Mouse (Mus musculus): ENCODE measurements around the gene Cpxm2.

Gene Cpxm2

GRCm38 (mm10) chr7:132154368-132154961, at the start of gene Cpxm2:
TSS of gene Cpxm2 (minus strand) at chr7:132154739.
- DNase-seq: peak; percentile 24 to 45

DNA sequence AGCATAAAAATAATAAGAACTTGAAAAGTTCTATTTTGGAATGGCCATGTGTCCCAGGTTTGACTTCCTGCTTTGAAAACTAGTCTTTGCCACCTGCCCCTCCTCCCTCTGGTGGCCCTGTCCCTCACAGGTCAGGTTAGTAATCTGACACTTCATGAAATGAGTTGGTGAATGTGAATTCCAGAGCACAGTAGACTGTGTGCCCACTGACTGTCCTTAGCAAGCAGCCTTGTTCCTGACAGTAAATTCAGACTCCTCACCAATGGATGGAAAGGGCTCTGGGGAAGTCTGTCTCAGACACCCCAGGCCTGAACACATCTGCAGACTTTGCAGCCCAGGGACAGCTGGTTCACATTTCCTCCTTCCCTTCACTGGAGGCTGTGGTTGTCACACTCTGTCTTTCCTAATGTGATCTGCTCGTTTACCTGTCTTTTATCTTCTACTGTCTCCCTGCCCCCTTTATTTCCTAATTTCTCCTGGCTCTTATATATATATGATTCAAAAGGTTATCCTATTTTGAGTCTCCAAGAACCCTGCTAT, 49.6 kb upstream of the Cpxm2 start:
- no peak for DNase-seq

DNA sequence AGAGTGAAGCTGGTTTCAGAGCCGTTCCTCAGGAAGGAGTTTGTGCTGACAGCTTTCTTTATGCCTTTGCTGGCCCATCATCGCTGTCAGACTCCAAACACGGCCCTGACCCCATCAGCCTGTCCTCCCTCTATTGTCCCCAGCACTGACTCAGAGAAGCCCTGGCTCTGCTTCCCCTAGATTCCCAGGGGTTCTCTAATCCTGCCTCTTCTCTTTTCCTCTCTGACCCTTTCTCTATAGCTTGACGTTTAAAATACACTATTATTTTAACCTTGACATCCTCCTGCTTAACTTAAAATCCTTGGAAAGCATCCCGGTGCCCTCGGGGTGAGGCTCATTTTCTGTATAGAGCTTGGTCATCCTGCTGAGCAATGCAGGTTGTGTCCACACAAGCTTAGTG, 45.1 kb upstream of the Cpxm2 start:
- DNase-seq: no peak

DNA sequence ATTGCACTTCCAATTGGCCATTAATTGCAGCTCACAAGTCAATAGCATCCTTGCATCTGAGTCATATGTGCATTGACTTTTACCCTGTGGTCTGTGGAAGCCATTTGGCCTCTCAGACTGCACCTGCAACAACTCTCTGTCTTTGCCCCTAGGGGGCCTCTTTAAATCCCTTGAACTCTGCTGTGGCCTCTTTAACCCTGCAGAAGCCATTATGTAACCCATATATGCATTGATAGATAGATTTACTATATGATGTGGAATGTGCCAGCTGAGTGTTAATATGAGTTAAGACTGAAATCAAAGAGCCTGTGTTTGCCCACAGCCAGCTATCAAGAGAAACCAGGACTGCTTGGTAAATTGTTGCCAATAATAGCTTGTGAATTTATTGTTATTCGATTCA, 44.3 kb upstream of the Cpxm2 start:
- DNase-seq: no peak

DNA sequence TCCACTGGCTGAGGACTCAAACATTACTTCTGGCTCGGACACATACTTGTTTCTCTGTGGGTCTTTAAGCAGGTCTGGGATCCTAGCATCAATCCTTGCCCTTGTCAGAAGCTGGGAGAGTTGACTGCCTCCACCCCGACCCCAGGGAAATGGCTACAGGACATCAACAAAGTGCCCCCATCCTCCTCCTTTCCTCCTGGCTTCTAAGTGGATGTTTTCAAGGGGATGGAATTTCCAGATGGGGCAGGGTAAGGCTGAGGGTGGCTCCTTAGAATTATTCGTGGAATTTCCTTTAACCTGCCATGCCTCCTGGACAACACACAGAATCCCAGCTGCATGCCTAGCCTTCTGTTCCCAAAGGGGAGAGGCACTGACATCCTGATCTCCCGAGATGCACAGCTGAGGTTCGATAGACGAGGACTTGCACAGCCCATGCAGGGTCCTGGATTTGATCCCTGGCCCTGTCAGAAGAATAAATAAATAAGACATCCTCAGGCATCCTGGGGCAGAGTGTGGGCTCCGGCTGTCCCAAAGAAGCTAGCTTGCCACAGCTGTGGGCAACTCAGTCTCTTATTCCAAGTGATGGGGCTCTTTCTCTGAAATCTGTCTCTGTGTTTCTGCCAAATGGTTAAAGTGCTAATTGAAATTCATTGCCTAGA, 43.4 kb upstream of the Cpxm2 start:
- no peak for DNase-seq

DNA sequence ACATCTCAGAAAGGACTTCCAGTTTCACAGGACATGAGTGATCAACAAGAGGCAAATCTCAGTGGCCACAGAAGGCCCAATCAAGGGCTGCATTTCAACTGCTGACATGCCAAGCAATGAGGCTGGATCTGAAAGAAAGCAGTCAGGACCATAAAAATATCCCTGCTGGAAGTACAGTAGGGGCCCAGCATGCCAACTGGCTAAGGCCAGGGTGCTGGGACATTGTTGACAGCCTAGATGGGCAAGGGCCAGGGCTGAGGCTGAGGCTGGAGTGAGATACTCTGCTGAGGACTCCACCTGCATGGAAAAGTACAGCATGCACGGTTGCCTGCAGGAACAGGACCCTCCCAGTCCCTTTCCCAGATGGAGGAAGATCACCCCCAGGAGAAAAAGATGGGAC, 42.0 kb upstream of the Cpxm2 start:
- no peak for DNase-seq

DNA sequence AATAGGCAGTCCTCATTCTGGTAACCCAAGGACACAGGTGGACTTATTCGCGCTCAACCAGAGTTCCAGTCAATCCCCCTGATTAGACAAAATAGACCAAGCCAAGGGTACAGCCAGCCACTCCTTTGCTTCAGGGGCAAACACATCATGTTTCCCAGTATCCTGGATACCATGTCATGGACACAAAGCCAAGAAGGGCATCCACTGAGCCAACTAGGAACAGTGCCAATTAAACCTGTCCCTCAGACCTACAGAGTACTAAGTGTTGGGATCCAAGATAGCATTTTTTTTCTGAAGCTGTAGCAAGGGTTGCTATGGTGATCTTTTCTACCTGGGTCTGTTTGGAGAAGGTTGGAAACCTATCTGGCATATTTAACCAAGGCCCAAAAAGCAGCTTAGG, 39.1 kb upstream of the Cpxm2 start:
- DNase-seq: no peak

- DNase-seq: no peak
Observed at GRCm38 (mm10) chr7:132187456-132187855, 32.9 kb upstream of the Cpxm2 start.

GRCm38 (mm10) chr7:132183892-132184404, 29.4 kb upstream of the Cpxm2 start:
- no peak for DNase-seq

DNA sequence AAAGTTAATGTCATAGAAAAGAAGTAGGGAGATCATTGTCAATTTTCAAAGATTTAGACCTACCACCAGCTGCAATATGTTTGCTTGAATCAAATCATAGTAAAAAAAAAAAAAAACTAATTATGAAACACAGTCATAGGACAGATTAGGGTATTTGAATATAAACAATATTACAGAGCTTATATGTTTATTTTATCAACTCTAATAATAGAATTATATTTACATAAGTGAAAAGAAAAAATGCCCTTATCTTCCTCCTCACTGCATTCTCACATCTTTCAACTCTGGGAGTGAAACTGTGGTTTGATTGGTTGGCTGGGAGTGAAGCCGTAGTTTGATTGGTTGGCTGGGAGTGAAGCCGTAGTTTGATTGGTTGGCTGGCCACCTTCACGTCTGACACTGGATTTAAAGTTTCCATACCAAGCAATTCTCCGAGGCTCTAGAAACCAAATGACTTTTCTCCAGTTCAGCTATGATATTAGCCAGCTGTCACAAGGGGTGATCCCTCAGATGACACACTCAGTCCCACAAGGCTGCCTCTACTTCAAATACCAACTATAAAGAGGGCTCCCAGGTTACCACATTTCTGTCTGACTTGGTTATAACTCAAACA, 27.2 kb upstream of the Cpxm2 start:
- no peak for DNase-seq

- DNase-seq: no peak
Observed at GRCm38 (mm10) chr7:132181042-132181441, 26.5 kb upstream of the Cpxm2 start.

GRCm38 (mm10) chr7:132179049-132179448, 24.5 kb upstream of the Cpxm2 start:
- no peak for DNase-seq

- no peak for DNase-seq
Observed at GRCm38 (mm10) chr7:132174787-132175186, 20.2 kb upstream of the Cpxm2 start.

DNA sequence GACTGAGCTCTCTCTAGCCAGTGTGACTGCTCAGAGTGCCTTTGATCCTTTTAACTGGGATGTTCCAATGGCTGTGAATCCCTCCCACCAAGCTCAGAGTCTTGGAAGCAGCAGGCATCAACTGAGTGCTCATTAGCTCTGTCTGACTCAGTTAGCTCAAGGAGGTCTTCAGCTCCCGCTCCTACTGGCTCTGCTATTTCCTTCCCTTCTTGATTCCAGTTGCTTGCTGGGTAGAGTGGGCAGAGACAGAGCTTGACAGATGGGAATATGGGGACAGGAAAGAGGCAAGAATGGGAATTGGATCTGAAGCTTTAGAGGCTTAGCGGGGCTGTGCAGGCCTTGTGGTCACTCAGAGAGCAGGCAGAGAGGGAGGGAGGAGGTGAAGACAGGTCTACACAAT, 19.8 kb upstream of the Cpxm2 start:
- no peak for DNase-seq

- DNase-seq: no peak
Observed at GRCm38 (mm10) chr7:132172220-132172619, 17.7 kb upstream of the Cpxm2 start.

GRCm38 (mm10) chr7:132171716-132172115, 17.2 kb upstream of the Cpxm2 start:
- DNase-seq: no peak

DNA sequence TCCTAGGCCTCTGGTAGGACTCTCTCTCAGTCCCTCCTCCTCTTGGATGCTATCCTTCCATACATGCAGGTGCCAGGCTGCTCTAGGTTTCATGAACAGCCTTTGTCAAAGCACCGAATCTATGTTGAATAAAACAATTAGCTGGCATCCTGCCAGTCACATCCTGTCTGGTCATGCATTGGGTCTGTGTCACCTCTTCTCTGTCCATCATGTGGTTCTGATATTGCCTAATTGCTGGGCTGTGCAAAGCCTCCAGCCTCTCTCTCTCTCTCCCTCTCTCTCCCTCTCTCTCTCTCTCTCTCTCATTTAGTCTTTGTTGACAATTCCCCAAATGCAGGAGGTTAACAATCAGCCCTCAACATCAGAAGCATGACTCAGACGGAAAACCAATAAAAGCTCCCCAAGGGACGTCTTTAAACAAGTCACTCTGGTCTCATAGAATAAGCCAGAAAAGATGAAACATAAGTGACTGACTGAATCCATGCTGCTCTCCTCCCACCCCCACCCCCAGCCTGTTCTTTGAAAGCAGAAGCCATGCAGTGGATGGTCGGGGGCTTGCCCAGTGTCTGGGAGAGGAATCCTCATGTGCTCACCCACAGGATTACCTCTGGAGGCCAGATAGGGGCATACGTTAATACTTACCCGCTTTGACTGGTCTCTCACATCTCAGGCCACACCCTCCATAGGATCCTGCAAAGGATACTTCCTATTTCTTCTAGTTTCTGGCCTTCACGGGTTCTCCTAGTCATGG, 15.1 kb upstream of the Cpxm2 start:
- DNase-seq: no peak

GRCm38 (mm10) chr7:132167239-132167638, 12.7 kb upstream of the Cpxm2 start:
- no peak for DNase-seq

DNA sequence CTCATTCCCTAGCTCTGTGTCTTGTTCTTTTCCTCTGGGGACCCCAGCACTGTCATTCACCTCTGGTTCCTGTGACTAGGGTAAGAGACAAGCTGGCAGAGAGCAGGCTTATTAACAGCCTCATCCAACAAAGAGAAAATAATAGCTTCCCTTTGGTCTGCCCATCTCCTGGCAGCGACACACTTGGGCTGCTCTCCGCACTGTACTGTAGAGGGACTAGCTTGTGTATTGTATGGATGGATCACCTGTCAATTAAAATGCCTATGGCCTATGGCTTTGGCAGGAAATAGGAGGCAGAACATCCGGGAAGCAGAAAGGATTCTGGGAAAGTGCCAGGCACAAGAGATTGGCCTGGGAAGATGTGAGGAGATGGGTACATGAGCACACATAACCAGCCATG, 7.7 kb upstream of the Cpxm2 start:
- no peak for DNase-seq

DNA sequence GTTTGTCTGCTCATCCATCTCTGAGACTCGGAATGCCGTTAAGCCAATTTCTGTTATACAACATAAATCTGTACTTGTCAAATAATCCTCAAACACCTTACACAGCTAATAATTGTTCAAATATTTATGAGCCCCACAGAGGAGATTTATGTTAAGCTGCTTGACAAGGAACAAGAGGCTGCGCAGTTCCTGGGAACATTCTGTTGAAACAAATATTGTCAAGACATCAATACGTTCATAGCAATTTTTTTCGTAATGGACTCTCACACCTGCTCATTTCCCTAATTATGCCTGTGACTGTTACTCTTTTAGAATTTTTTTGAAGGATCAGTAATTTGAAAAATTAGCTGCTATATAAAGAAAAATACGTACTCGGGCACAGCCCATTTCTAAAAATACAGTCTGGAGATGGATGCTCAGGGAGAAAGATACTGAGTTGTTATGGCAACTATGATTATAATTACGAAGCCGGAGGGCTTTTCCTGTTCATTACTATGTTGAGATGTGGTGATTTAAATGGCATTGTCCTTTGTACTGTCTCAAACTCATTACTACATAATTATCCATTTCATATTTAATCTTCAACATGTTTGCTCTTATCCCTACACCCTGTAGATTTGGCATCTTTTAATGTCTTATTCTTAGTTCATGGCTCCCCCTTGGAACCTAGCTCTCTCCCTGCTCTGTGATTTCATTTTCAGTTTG, 3.9 kb upstream of the Cpxm2 start:
- DNase-seq: no peak

DNA sequence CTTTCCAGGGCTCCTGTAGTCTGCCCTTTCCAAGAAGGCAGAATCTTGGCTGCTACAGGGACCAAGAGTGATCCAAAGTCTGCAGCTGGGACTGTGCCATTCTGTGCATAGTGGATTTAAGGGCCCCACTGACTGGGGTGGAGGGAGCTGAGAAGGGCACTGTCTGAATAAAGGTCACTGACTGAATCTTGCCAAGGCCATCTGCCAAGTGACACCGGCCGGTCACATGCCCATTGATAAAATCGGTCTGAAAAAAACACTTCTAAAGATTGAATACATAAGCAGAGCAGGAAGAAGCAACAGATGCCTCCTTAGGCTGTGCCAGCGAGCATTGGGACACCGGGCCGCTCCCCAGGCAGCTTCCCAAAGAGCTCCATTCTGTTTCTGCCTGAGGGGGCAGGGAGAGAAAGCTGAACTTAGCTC, 803 bp downstream of the Cpxm2 start:
- DNase-seq: no peak

DNA sequence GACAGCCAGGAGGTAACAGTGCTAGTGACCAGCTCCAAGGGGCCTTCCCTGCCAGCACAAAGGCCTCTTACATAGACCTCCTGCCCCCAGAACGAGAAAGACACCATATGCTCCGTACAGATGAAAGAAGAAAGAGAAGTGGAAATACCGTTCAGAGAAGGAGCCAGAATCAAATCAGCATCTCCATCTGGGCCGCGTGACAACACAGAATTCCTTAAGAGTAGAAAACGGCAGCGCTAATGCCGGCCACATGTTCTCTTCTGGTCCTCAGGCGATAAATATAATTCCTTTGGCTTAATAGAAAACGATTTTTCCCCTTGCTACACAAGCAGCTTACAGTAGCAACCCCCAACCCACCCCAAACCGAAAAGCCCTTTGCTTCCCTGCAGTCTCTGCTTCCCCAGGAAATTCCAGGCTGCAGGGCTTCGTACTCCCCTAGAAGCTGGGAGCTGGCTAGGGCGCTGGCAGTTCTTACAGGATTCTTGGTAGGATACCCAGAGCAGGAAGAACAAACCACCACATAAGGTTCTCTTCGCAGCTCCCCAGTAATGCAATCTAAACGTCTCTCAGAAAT, 9.2 kb downstream of the Cpxm2 start:
- DNase-seq: no peak
